Mouse (Mus musculus) right cerebral cortex, postnatal 4 days (tissue): ENCODE measurements at regions not wholly inside any gene's neighbourhood (a gene's known extent, or its start where the extent isn't known, plus 50 kb on each side); places are given as distances from the start of the nearest gene placed in this dataset.

Experiments used
- DNase-seq: peaks from one replicate; pipeline ENCODE4 v3.0.0-alpha.2; 2022

- DNase-seq = no peak
Measured at GRCm38 (mm10) chr1:13938344-13938743, 2154.8 kb downstream of the 4930444P10Rik start.

GRCm38 (mm10) chr1:13935938-13936491 lies 2157.1 kb downstream of the 4930444P10Rik start:
- peak; percentile 60 for DNase-seq

- DNase-seq = no peak
Measured at GRCm38 (mm10) chr1:13928679-13929078, 2164.4 kb downstream of the 4930444P10Rik start.

GRCm38 (mm10) chr1:13927964-13928363 lies 2165.2 kb downstream of the 4930444P10Rik start:
- DNase-seq = no peak

GRCm38 (mm10) chr1:13925994-13926393 lies 2167.1 kb downstream of the 4930444P10Rik start:
- no peak for DNase-seq

- DNase-seq = no peak
Measured at GRCm38 (mm10) chr1:13915216-13915615, 2177.9 kb downstream of the 4930444P10Rik start.

- DNase-seq = no peak
Measured at GRCm38 (mm10) chr1:13879126-13879525, 2214.0 kb downstream of the 4930444P10Rik start.

GRCm38 (mm10) chr1:13873925-13874324 lies 2219.2 kb downstream of the 4930444P10Rik start:
- DNase-seq = no peak

GRCm38 (mm10) chr1:13872536-13872935 lies 2220.6 kb downstream of the 4930444P10Rik start:
- no peak for DNase-seq

- no peak for DNase-seq
Measured at GRCm38 (mm10) chr1:13870631-13871286, 2222.4 kb downstream of the 4930444P10Rik start.

GRCm38 (mm10) chr1:13865713-13866112 lies 2227.4 kb downstream of the 4930444P10Rik start:
- no peak for DNase-seq

- no peak for DNase-seq
Measured at GRCm38 (mm10) chr1:13863712-13864111, 2229.4 kb downstream of the 4930444P10Rik start.

- no peak for DNase-seq
Measured at GRCm38 (mm10) chr1:13861070-13861511, 2232.0 kb downstream of the 4930444P10Rik start.

GRCm38 (mm10) chr1:13860469-13860868 lies 2232.7 kb downstream of the 4930444P10Rik start:
- DNase-seq = no peak

- no peak for DNase-seq
Measured at GRCm38 (mm10) chr1:13859723-13860122, 2233.4 kb downstream of the 4930444P10Rik start.

- DNase-seq = no peak
Measured at GRCm38 (mm10) chr1:13858371-13859018, 2234.6 kb downstream of the 4930444P10Rik start.

- DNase-seq = no peak
Measured at GRCm38 (mm10) chr1:13856998-13857397, 2236.1 kb downstream of the 4930444P10Rik start.

- no peak for DNase-seq
Measured at GRCm38 (mm10) chr1:13851144-13851543, 2242.0 kb downstream of the 4930444P10Rik start.

- no peak for DNase-seq
Measured at GRCm38 (mm10) chr1:13849071-13849470, 2244.1 kb downstream of the 4930444P10Rik start.

- DNase-seq = no peak
Measured at GRCm38 (mm10) chr1:13846336-13846865, 2246.7 kb downstream of the 4930444P10Rik start.

- DNase-seq = no peak
Measured at GRCm38 (mm10) chr1:13840309-13840622, 2252.9 kb downstream of the 4930444P10Rik start.

GRCm38 (mm10) chr1:13839619-13840308 lies 2253.4 kb downstream of the 4930444P10Rik start:
- no peak for DNase-seq
